Mouse (Mus musculus) C2C12 (cell line): ENCODE results near the gene Spata45. TPM values are rescaled to one million over a fixed set of nuclear protein-coding genes. Genes with fewer than 3 reads are reported as not detected.

Source experiments
- H3K27me3 ChIP-seq: one replicate; pipeline ENCODE4 v1.6.1; 2011; ENCODE audit not compliant: control insufficient read depth, insufficient read depth, insufficient read length
- H3K36me3 ChIP-seq: one replicate; pipeline ENCODE4 v1.6.1; 2011; ENCODE audit not compliant: control insufficient read depth, insufficient read depth
- H3K4me3 ChIP-seq: one replicate; pipeline ENCODE4 v1.5.1; 2011; ENCODE audit warnings: mild to moderate bottlenecking, control low read depth; ENCODE audit not compliant: poor library complexity, insufficient read depth, severe bottlenecking
- H3K79me2 ChIP-seq: one replicate; pipeline ENCODE4 v1.6.1; 2011; ENCODE audit not compliant: control insufficient read depth, insufficient read depth
- H3K79me3 ChIP-seq: one replicate; pipeline ENCODE4 v1.6.1; 2011; ENCODE audit warnings: low read depth, control low read depth
- H3ac ChIP-seq: one replicate; pipeline ENCODE3; 2011; ENCODE audit warnings: low read depth; ENCODE audit not compliant: control insufficient read depth, insufficient read length
- CEBPB ChIP-seq: IDR thresholded peaks from one replicate; pipeline ENCODE4 v1.6.1; 2011; ENCODE audit warnings: low read depth, mild to moderate bottlenecking, control low read depth, moderate library complexity
- CTCF ChIP-seq: IDR thresholded peaks from one replicate; pipeline ENCODE4 v1.5.1; 2011; ENCODE audit not compliant: control insufficient read depth, insufficient read depth, insufficient read length
- FOSL1 ChIP-seq: IDR thresholded peaks from one replicate; pipeline ENCODE4 v1.8.0; 2011; ENCODE audit warnings: mild to moderate bottlenecking, low read length; ENCODE audit not compliant: poor library complexity, insufficient read depth, severe bottlenecking
- MAX ChIP-seq: IDR thresholded peaks from one replicate; pipeline ENCODE4 v1.6.1; 2011; ENCODE audit warnings: mild to moderate bottlenecking, control low read depth
- MYOD1 ChIP-seq: IDR thresholded peaks from one replicate; pipeline ENCODE4 v1.6.1; 2011; ENCODE audit warnings: low read depth; ENCODE audit not compliant: control insufficient read depth, insufficient read length
- MYOG ChIP-seq: IDR thresholded peaks from one replicate; pipeline ENCODE4 v1.6.1; 2011; ENCODE audit not compliant: control insufficient read depth, insufficient read length; ENCODE audit errors: extremely low read depth
- USF1 ChIP-seq: IDR thresholded peaks from one replicate; pipeline ENCODE4 v1.6.1; 2011; ENCODE audit warnings: low read depth, mild to moderate bottlenecking, control low read depth, moderate library complexity
- polyA plus RNA-seq: library from polyadenylated mRNA; unstranded; fragments of >200 nt; fragmentation: generic; extraction: Trizol; gene quantifications from one replicate; pipeline ENCODE4 v1.2.1, GENCODE M21; 2012; ENCODE audit warnings: missing spikeins

The Spata45 gene
- polyA plus RNA-seq, 1 experiment: not detected

GRCm38 (mm10) chr1:191086304-191086878 lies 50.0 kb downstream of the Spata45 start:
- Histone ChIP-seq H3K79me3 (no peaks in the 10 kb centered on the region), H3K79me2 (no peaks in the 10 kb centered on the region), H3K36me3 (peaks cover 38% of the 10 kb centered on the region), H3K27me3 (no peaks in the 10 kb centered on the region), H3K4me3 (no peak overlapping the region), H3ac (no peak overlapping the region)
- no peak for TF ChIP-seq FOSL1
- TF ChIP-seq MAX: no peak
- no peak for TF ChIP-seq USF1
- no peak for TF ChIP-seq CEBPB
- TF ChIP-seq MYOG: no peak
- TF ChIP-seq MYOD1: no peak
- no peak for TF ChIP-seq CTCF

DNA sequence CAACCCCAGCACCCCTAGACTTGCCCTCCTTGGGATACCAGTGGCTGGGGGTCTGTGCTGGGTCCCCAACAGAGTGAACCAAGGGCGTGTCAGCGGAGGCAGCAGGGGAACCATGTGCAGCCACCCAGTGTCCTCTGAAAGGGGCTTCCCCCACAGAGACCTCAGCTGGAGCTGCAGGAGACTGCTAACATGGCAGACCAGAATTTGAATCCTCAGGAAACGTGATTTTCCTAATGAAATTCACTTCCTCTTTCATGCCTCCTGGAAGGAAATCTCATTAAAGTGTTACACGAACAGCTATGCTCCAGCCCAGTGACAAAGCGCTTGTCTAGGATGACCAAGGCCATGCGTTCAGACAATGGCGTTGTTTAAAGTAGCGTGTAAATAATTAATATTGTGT lies 50.5 kb downstream of the Spata45 start:
- no peak overlapping the region for H3K4me3 ChIP-seq
- H3K79me2 ChIP-seq: no peaks in the 10 kb centered on the region
- H3K79me3 ChIP-seq: no peaks in the 10 kb centered on the region
- peaks cover 32% of the 10 kb centered on the region for H3K36me3 ChIP-seq
- TF ChIP-seq MAX: no peak
- TF ChIP-seq USF1: no peak
- TF ChIP-seq CTCF: no peak
- no peak for TF ChIP-seq MYOG
- TF ChIP-seq FOSL1: no peak
- TF ChIP-seq CEBPB: no peak
- TF ChIP-seq MYOD1: no peak
- no peaks in the 10 kb centered on the region for H3K27me3 ChIP-seq
- H3ac ChIP-seq: no peak overlapping the region

GRCm38 (mm10) chr1:191087955-191088354 lies 51.5 kb downstream of the Spata45 start:
- H3K27me3 ChIP-seq: no peaks in the 10 kb centered on the region
- no peak overlapping the region for H3ac ChIP-seq
- no peak overlapping the region for H3K4me3 ChIP-seq
- TF ChIP-seq MYOD1 (no peak), MYOG (no peak), CEBPB (no peak), CTCF (no peak), FOSL1 (no peak), USF1 (no peak), MAX (no peak)
- peaks cover 23% of the 10 kb centered on the region for H3K36me3 ChIP-seq
- H3K79me2 ChIP-seq: no peaks in the 10 kb centered on the region
- no peaks in the 10 kb centered on the region for H3K79me3 ChIP-seq

- no peaks in the 10 kb centered on the region for H3K27me3 ChIP-seq
- H3K36me3 ChIP-seq: peaks cover 12% of the 10 kb centered on the region
- H3K4me3 ChIP-seq: no peak overlapping the region
- H3K79me2 ChIP-seq: no peaks in the 10 kb centered on the region
- TF ChIP-seq MAX (no peak), FOSL1 (no peak), MYOG (no peak), USF1 (no peak), MYOD1 (no peak), CTCF (no peak), CEBPB (no peak)
- H3ac ChIP-seq: no peak overlapping the region
- no peaks in the 10 kb centered on the region for H3K79me3 ChIP-seq
These were observed 52.9 kb downstream of the Spata45 start for GRCm38 (mm10) chr1:191089355-191089754.

DNA sequence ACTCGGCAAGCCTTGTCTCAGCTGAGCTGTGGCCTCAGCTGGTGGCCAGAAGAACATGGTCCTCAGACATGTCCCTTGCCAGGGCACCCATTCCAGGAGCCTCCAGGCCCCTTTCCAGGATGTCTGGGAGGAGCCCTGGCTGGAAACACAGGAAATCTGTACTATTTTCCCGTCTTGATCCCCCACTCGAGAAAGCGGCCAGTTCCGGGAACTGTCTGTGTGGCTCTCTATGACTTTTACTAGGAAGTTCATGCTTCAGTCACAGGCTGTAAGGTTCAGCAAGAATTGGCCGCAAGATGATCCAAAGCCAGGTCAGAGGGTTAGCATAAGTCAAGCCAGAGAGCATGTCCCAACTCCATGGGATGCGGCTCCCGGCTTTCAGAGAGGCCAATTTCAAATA lies 55.6 kb downstream of the Spata45 start:
- no peak for TF ChIP-seq CTCF
- no peak for TF ChIP-seq MYOD1
- TF ChIP-seq MAX: no peak
- TF ChIP-seq MYOG: no peak
- no peak for TF ChIP-seq USF1
- no peak for TF ChIP-seq FOSL1
- TF ChIP-seq CEBPB: no peak
- Histone ChIP-seq H3K27me3 (no peaks in the 10 kb centered on the region), H3ac (no peak overlapping the region), H3K36me3 (no peaks in the 10 kb centered on the region), H3K79me2 (no peaks in the 10 kb centered on the region), H3K79me3 (no peaks in the 10 kb centered on the region), H3K4me3 (no peak overlapping the region)

Other genes with a start within 250 kb of the Spata45 start
- gene Rps6kc1, start 124.9 kb upstream of the Spata45 start, polyA plus RNA-seq: 13.1 TPM
- 14.2 TPM for gene Angel2, start 111.5 kb upstream of the Spata45 start, polyA plus RNA-seq
- 15.6 TPM for gene Vash2, start 57.3 kb upstream of the Spata45 start, polyA plus RNA-seq
- 7.0 TPM for gene Flvcr1, start 10.5 kb upstream of the Spata45 start, polyA plus RNA-seq
- 6.1 TPM for gene Tatdn3, start 26.3 kb downstream of the Spata45 start, polyA plus RNA-seq
- 9.4 TPM for gene Nsl1, start 26.4 kb downstream of the Spata45 start, polyA plus RNA-seq
- 0.78 TPM for gene Batf3, start 61.2 kb downstream of the Spata45 start, polyA plus RNA-seq
- not detected for gene Fam71a, start 128.2 kb downstream of the Spata45 start, polyA plus RNA-seq
- 1.4 TPM for gene Atf3, start 181.4 kb downstream of the Spata45 start, polyA plus RNA-seq